Mouse (Mus musculus) adrenal gland, postnatal 25 days (tissue): ENCODE results near the gene Mrps18c. TPM values are rescaled to one million over a fixed set of nuclear protein-coding genes. Genes with fewer than 3 reads are reported as not detected.

Source experiments
- DNase-seq: peaks from one replicate; pipeline ENCODE4 v3.0.0; 2021; ENCODE audit warnings: mixed read lengths
- long read RNA-seq: library from polyadenylated mRNA; stranded (forward); transcript quantifications from one replicate; pipeline ENCODE4 v2.0.0, GENCODE M21; 2021
- total RNA-seq: library from RNA; stranded (reverse); gene quantifications from 2 replicates; pipeline ENCODE4 v1.2.3, GENCODE M21; 2021

Gene Mrps18c
- total RNA-seq: 82.3 and 82.5 TPM in 2 replicates
- long read RNA-seq, transcript Mrps18c-201 (6 exons, 638 nt): major isoform, 33 of 36 reads
- long read RNA-seq, partial matches to known transcripts: 1 of 36 reads
- long read RNA-seq, other reads (novel, unspliced or antisense): 1 of 36 reads

GRCm38 (mm10) chr5:100798165-100798860 lies at the start of gene Mrps18c, which contains the start of gene Helq:
TSS of gene Mrps18c (plus strand) at chr5:100798627.
TSS of gene Helq (minus strand) at chr5:100798598.
- peak; percentile 91 for DNase-seq

DNA sequence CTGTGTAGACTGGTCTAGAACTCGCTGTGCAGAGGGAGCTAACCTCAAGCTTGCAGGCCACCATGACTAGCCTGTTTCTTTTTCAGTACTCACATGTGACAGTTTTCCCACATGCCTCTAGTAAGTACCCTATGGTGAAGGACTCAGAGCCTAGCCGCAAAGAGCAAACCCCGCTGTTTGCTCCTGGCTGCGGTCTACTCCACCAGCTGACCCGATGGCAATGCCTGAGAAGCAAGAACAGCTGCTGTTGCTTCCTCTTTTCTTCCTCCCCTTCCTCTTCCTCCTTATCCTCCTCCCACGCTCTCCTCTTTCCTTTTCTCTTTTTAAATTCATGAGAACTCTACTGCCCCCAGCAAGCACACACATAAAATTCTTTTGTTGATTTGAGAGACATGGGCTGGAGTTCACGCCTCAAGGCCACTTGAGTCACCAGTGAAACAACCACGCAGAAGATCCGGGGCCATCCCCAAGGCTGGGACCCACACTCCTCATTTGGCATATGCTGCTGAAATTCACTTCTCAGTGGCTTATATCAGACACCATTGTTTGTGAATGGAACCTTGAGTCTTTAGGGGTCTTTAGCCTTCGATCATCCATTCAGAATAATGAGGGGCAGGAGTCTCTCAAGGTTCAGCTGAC lies 47.7 kb upstream of the Mrps18c start:
- DNase-seq: peak; percentile 15

GRCm38 (mm10) chr5:100751655-100752054 lies 46.8 kb upstream of the Mrps18c start:
- no peak for DNase-seq

DNA sequence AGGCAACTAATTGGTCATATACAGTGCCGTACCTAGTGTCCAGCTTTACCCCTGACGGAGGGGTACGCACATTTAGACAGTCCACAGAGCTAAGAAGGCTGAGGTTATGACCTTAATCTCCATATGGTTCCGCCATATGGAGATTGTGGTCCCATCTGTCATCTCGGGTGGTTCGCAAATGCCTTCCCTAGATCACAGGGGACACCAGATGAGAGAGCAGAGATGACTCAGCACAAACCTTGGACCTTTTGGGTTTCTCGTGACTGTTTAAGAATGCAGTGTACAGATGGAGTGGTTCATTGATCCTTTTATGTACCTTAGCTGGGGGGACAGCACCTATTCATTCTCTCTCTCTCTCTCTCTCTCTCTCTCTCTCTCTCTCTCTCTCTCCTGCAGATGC lies 45.0 kb upstream of the Mrps18c start:
- DNase-seq: no peak

DNA sequence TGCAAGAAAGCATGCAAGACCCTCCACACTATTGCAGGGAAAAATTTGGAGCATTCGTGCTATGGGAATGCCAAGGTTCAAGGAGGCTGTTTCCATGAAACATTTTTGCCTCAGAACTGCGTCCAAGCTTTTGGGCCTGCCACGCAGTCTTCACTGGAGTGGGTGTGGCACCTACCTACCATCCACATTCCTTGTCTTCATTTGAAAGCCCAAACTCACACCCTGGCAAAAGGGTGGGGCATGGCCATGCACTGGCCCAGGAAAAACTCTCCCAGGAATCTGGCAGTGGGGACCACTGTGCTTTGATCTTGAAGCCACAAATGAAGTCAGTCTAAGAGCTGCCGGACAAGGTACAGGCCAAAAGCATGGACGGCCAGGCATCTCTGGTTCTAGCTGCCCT lies 40.3 kb upstream of the Mrps18c start:
- no peak for DNase-seq

DNA sequence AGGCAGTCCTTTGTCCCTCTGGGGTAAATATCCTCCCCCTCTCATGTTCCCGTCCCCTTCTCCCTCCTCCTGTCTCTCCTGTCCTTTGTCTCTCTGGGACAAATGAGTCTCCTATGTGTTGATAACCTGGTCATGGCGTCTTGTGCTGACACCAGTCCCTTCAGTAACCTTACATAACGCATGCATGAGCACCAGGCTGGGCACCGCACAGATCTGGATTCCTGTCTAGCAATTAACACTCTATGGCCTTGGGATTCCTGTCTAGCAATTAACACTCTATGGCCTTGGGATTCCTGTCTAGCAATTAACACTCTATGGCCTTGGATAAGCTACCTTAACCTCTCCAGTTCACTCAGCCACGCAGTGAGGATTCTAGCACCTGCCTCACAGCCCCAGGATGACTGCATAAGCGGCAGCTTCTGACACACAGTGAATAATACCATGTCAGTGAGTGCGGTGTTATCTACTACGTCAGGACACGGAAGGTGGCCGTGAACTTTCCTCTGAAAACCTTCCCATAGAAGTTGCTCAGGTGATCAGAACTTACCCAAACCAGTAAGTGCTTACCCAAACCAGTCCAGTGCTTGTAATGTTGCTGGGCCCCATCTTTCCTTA lies 38.3 kb upstream of the Mrps18c start:
- DNase-seq: no peak

DNA sequence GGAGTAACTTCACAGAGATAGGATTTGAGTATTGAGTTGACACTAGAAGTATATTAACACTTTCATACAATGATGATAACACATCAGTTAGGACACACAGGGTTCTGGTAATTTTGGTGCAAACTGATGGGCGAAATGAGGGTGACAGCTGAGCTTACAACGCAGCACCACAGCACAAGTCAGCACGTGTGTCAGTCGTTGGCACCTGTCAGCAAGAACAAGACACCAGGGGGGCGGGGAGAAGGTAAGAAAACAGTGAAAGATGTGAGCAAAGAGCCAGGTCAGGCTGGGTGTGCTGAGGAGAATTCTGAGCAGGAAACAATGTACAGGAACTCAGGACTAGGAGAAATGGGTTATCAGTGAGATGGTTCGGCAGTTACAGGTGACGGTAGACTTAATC lies 36.7 kb upstream of the Mrps18c start:
- no peak for DNase-seq

DNA sequence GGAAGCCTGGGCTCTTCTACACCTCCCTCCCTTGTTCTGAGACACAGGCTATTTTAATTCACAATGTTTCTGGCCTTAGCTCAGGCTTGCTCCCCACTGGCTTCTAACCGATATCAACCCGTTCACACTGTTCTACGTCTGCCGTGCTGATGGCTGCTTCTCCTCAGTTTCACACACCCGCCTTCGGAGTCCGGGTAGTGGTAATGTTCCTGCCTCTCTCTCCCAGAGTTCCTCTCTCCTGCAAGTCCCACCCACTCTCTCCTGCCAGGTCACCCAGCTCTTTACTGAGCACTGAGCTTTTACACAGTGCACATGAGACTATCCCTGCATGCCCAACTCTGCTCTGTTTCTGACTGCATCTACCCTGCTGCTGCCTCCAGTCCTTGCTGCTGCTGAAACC lies 32.4 kb upstream of the Mrps18c start:
- no peak for DNase-seq

DNA sequence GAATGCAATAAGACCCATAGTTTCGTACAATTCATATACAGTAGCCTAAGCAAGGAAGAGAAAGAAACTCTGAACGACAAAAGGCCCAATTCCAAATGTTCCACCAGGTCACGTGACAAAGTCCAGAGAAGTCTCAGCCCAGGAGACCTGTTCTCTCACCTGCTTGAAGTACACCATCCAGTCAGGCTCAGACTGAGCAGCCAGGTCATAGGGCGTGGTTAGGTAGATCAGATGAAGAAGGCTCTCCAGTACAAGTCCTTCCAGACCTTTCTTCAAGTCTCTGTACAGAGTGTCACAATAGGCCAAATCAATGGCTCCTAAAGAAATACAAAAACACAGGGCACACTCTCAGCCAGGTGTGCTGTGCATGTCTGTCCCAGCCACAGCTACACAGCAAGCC lies 26.9 kb upstream of the Mrps18c start:
- no peak for DNase-seq

GRCm38 (mm10) chr5:100775778-100776404 lies 22.5 kb upstream of the Mrps18c start:
- DNase-seq: no peak

DNA sequence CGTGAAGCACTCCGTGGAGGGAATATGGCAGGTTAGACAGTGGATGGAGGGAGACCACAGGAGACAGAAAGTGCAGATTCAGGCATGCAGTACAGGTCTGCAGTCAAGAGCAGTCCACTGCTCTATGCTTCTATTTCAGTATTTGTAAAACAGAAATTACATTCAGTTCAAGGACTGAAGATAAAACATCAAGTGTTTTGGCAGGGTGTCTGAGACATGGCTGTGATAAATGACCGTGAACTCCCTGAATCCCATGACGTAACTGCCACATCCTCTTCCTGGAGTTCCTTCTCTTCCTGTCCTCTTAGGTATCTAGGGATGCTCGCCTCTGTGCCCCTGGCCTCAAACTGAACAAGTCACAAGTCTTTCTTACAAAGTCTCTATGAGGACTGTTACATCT lies 21.5 kb upstream of the Mrps18c start:
- DNase-seq: no peak

DNA sequence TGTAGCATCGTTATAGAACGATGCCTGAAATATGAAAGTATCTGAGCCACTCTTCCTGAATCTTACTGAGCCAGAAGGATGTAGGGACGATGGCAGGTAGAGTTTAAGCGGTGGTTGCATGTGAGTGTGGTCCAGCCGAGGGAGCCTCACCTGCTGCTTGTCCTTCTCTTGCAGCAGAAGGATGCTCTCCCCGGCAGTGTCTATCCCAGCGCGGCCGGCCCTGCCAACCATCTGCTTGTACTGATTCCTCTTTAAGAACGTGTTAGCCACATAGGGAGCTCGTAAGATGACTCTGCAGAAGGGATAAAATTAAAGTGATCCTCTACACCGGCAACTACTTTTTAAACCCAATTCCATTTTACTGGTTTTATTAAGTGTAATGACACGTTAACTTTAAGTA lies 19.4 kb upstream of the Mrps18c start:
- DNase-seq: no peak

DNA sequence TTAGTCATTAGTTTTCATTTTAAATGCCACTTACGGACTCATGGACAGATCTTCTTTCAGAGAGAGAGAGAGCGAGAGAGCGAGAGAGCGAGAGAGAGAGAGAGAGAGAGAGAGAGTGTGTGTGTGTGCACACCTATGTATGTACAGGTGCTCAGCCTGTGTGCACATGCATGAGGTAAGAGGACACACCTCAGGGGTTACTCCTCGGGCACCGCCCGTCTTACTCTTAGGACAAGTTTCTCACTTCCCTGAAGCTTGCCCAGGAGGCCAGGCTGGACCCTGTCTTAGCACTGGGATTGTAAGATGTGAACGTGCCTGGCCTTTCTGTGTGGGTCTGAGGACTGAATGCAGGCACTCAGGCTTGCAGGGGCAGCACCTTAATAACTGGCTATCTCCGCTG lies 10.9 kb upstream of the Mrps18c start:
- DNase-seq: no peak

- DNase-seq: no peak
Observed at GRCm38 (mm10) chr5:100792261-100792660, 6.2 kb upstream of the Mrps18c start.

DNA sequence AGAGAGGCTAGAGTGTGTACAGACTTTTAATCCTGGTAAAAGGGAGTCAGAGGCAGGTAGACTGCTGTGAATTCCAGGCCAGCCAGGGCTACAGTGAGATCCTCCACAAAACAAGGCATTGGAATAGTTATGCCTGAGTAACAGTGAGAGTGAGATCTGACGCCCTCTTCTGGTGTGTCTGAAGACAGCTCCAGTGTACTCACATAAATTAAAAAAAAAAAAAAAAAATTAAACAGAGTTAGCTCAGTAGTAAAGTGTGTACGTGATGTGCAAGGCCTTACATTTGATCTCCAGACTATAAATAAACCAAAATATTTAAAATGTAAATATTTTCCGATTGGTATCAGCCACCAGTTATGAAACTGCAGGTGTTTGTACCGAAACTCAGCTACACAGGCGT lies 4.3 kb upstream of the Mrps18c start:
- DNase-seq: no peak

DNA sequence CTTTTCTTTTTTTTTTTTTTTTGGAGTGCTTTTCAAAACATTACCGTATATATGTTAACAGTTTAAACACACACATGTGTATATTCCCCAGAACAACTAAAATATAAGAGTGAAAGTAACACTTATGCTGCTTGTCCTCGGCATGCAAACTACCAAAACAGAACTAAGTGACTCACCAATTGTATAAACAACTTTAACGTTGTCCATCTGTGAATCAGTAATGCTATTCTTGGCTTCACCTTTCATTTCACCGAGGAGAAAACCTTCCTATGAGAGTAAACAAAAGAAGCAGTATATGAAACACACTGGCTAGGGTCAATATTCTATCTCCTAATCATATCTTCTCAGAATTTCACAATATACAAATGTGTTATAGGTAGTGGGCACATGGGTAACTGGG lies 19.9 kb downstream of the Mrps18c start:
- DNase-seq: no peak

- no peak for DNase-seq
Observed at GRCm38 (mm10) chr5:100819568-100820480, 21.4 kb downstream of the Mrps18c start.

DNA sequence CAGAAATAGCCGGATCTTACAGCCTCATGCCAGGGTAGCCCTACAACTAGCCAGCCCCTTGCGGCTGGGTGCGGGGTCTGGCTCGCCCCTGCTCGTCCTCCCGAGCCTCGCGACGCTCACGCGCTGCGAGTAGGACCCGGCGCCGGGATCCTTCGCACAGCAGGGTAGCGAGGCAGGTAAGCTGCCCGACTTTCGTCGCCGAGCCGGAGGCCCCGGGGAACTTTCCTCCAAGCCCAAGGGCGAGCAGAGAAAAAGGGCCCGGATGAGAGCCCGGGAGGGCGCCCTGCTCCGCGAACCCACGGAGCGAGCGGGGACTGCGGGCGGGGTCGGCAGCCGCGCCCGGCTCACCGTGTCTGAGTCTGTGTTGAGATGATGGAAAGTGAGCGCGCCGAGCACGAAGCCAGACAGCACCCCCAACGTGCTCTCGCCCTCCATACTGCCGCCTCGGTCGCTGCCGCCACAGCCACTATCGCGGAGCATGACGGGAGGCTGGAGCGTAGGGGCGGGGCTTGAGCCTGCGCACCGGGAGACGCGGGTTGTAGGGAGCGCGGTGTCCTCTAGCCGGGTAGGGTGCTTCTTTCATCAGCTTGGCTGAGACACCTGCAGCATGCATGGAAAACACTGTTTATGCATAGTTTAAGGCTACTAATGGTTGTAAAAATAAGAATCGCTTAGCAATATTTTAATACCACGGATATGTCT lies 22.2 kb downstream of the Mrps18c start, which contains the start of gene Abraxas1:
TSS of gene Abraxas1 (minus strand) at position 483 of the 702 bp plus-strand sequence.
- peak; percentile 91 for DNase-seq

DNA sequence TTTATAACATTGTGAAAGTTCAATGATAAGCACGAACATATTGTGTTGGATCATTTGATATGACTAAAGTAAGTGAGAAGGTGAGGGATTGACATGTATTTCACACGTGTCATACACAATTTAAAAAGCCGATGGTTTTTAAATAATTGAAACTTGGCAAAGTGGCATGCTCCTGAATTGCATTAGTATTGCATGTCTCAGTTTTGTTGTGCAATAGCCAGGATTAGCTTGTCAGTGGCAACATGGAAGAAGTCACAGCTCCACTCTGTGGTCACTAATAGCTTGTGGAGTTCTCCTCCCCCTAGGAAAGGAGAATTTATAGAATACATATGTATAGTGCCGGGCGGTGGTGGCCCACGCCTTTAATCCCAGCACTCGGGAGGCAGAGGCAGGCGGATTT lies 22.9 kb downstream of the Mrps18c start:
- no peak for DNase-seq

GRCm38 (mm10) chr5:100822826-100823225 lies 24.4 kb downstream of the Mrps18c start:
- DNase-seq: no peak

GRCm38 (mm10) chr5:100825975-100826374 lies 27.5 kb downstream of the Mrps18c start:
- DNase-seq: no peak
